Mouse (Mus musculus): ENCODE measurements at regions not wholly inside any gene's neighbourhood (a gene's known extent, or its start where the extent isn't known, plus 50 kb on each side); places are given as distances from the start of the nearest gene placed in this dataset.
A peak's percentile ranks its signal among the peaks of the same experiment; 100 is the strongest.

DNA sequence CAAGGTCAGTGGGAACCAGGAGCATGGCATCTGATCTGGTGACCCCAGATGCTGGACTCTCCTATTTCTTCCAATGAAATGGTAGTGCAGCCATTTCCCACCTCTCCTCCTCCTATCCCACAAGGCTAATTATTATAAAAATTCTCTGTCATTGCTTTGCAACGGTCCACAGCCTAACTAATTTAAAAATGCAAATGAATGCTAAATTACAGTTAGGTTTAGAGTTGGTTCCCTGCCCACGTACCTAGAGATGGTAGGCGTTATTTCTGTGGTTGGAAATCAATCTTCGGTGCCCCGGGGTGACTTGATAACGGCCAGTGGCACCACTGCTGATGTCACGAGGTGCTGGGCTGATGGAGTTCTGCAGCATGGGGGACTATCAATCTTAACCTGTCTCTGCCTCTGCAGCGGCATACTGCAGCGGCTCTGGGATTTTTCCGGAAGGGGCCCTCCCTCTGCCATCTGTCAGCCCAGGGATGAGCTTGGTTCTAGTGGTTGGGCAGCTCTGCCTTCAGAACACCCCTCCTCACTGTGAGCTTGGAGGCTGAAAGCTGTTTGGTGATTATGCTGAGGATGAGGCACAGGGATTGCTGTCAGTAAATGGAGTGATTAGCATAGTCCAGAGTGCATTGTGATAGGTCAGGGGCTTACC lies 66.5 kb downstream of the Nmur2 start:
- DNase-seq, result peak; percentile 38 to 50

DNA sequence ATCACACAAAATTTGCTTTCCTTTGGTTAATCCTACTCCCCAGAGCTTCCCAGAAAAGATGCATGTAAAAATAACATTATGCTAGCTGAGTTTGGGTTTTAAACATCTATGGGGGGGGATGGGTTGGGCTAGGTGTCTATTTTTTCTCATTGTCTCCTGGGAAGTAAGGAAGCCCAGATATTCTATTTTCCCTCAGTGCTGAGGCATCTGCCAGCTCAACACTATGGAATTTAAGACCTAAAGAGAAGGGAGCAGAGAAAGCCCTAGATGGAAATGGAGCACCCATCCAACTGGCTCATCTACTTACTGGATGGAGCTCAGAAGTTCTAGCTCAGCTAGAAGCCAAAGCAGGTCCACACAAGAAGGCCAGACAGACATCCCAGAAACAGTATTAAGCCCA lies 74.2 kb downstream of the Nmur2 start:
- no peak for DNase-seq

DNA sequence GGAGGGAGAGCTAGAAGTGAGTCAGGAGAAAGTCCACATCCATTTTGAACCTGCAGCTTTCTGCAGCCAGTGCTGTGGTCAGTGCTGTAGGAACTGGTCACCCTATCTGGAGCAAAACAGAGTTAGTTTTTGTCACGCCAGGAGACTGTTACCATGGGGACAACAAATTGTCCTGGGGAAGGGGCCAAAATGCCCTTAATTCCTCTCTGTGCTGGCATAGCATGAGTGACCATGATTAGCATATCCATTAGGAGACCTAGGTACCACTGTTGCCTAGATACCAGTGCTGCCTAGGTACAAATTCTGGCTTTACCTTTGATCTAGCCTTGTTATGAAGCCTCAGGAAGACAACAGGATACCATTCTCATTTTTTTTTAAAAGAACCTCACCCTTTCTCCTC lies 82.4 kb downstream of the Nmur2 start:
- DNase-seq, result peak in 1 of 2 experiments; percentile 15

DNA sequence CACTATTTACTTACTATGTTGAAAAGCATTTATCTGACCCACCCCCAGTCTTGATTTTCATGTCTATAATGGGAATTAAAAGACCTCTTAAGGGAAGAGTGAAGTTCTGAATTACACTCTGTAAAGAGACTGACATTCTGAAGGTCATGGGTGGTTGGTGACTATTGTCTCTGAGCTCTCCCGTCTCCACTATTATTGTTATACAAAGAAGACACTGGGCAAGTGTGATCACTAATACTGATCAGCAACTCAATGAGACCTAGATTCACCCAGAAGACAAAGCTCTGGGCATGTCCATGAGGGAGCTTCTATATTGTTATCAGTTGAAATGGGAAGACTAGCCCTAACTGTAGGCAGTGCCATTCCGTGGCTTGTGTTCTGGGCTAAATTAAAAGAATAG lies 83.5 kb downstream of the Nmur2 start:
- DNase-seq, result no peak

DNA sequence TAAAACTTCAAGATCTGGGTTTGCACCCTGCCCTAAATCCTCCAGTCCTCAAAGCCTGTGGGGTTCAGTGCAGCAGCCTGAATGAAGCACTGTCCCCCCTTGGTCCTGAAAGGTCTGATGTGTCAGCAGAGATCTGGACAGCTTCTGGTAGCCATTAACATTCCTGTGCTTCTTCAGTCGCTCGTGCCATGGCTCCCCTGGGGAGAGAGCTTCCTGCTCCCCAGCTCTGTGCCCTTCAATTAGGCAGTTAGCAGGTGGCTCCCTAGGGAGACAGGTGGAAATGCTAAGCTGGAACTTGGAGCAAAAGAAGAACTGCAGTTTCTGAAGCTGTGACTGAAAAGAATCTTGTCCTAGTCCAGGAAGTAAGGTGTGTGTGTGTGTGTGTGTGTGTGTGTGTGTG lies 87.1 kb downstream of the Nmur2 start:
- DNase-seq, result no peak

DNA sequence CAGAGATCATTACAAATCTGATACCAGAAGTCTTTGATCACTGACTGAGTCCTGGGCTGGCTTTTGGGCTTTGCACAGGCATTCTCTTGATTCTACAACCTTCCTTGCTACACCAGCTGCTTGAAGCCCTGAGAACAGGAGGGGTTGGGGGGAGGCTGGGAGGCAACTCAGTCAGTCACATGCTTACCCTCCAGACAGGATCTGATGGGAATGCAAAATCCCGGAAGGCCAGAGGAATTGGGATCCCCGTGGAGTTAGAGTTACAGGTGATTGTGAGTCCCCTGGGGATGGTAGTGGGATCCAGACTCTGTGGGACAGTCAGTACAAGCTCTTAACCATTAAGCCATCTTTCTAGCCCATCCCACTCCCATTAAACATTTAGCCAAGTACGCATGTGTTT lies 91.2 kb downstream of the Nmur2 start:
- no peak for DNase-seq

DNA sequence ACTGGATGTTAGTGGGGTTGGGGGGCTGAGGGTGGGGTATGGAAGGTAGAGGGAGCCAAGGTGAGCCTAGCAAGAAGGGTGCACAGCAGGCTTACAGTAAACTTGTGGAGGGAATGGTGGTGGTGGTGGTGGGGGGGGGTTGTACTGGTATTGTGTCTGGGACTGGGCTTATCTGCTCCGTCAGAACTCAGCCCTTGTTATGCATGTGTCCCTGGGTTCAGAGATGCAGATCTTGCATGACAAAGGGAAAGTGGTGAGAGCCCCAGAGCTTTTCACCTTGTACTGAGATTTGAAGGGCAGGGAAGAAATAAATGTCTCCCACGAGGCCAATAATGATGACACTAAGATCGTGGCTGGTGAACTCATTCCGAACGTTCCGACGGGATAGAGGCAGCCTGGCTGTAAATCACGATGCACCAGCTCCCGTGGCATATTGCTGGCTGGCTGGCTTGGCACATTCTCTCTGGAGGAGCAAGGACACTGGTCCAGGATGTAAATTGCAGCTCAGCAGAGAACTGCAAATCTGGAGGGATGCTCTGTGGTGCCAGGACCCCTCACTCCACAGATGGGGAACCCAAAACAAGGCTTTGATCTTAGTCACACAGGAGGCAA lies 94.1 kb downstream of the Nmur2 start:
- DNase-seq, result peak; percentile 45

DNA sequence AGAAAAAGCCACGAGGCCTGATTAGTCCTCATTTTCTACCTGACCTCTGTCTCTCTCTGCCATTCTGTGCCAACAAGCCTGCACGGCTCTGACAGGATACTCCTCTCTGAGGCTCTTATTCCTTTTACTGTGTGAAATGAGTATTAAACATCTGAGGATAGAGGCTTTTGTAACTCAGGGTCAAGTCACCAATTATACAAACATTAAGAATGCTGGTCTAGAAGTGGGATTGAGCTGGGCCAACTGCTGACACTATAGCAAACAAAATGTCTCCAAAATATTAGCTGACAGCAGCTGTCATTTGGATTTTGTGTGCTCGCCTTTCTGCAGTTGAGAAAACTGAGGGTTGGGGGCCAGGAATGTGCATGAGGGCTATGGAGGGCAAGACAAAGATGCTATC lies 94.8 kb downstream of the Nmur2 start:
- no peak for DNase-seq

DNA sequence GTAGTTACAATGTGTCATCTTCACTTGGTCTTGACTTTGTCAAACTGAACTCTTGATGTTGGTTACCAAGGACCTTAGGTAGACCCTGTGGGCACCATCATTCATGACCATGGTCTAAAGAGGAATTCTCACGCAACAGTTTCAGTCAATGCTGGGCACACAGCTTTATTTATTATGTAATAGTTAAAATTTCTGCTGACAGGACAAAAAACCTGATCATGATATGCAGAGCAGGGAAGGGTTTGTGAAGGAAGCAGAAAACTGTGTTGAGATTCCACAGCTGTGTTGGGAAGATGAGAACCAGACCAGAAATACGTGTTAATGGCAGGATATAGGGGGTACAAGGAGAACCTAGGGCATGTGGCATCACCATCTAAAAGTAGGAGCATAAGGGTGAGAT lies 100.8 kb downstream of the Nmur2 start:
- DNase-seq, result no peak

DNA sequence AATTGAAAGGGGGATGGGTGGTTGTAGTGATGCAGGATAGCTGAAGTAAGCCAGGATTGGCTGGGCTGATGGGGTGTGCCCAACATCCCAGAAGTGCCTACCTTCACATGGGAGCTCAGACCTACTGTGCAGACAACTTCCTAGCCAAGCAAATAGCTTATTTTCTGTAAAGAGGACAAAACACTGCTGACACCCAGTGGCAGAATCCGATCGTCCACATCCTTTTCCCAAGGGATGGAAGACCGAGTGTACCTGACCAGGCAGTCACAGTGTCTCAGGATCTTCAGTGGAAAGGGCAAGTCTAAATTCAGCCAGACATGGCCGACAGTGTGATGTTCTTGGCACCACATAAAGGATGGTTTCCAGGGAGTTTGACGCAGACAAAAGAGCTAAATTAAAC lies 114.4 kb downstream of the Nmur2 start:
- DNase-seq, result no peak

DNA sequence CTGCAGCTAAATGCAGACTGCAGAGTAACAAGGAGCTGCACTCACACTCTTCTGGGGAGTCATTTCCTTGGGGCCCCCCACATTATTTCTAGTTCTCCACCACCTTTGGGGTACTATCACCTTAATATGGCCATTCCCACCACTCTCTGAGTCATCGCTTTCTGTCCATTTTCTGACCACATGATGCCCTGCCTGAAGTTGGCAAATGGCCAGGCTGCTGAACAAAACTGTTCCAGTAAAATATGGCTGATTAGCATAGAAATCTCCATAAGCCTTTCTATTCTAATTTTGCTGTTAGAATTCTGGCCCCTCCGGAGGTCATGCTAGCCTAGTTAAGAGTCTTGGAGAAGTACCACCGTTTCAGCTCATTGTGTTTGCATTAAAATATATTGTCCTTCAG lies 121.7 kb downstream of the Nmur2 start:
- DNase-seq, result peak; percentile 36 to 51

DNA sequence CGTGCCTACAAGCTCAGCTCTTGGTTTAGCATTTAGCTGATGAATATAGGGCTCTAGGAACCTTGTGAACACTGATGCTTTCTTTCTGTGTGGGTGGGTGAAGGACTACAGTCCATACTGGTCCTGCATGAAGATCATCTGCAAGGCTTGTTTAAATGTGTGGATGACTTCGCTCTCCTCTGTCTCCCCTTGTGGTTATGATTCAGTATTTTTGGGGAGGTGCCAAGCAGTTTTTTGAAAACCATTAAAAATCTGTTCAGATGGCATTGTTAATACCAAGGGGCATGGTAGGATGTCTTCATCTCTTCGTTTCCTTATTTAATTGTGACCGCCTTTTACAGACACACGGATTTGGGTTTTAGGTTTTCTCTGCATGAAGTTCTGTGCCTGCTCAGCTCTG lies 122.4 kb downstream of the Nmur2 start:
- peak in 1 of 2 experiments; percentile 17 for DNase-seq

DNA sequence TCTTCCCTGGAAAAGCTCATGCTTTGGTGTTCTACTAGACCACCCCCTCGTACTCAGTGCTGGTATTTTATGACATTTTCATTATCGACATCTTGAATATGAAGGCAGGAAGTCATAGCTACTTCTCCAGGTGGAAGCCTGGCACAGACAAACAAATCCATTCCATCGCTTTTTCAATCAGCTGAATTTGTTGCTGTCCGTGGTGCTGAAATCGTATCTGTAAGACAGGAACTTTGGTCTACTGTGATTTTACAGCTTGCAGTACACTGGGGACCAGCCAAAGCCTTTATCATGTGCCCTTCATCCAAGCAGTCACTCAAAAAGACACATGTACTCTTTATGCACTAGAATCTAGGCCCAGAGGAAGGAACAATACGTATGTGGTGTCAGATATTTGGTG lies 143.3 kb downstream of the Nmur2 start:
- peak in 1 of 2 experiments; percentile 6 for DNase-seq

DNA sequence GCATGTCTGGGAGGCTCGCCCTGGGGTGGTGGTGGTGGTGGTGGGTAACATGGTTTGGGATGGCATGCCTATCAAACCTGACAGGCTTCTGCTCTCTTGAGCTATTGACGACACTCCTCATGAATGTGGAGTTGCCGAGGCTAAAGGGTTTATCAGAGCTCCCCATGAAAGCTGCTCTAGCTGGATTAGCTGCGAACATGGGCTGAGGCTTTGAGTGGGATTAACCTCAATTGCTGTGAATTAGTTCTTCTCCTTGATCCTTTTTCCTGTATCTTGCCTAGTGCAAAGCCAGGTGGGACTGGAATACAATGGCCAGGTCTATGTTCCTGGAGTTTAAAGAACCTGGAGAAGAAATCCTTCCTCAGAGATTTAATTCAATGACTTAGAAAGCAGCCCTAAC lies 150.6 kb downstream of the Nmur2 start:
- no peak for DNase-seq

DNA sequence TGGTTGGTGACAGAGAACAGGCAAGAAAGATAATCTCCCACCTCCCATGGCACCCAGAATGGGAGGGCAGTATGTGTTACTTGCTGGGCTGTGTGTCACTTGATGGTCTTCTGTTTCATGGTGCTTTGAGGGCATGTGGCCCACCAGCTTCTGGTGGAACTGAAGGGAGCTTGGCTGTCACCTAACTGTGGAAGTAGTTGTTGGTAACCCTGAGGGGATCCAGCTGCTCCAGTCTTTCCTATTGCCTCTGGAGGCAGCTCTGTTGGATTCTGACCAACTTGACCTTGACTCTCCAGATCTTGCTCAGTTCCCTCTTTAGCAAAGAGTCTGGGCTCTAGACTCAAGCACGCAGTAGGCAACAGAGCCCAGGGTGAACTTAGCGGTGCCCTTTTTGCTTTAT lies 162.2 kb downstream of the Nmur2 start:
- no peak for DNase-seq

DNA sequence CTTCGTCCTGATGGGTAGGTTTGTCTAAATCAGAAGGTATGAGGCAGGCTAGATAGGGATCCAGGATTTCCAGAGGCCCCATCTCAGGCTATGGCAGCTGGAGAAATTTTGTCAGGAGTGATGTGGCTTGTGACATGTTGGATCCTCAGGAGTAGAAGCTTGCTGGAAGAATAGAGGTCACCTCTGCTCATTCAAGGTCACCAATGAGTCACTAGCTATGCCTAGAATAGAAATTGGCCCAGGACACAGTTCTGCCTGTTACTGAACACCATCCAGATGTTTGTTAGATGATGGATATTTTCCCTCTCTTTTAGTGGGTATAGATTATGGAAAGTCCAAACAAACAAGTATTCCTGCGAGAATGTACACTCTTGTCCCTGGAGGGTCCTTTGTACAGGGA lies 173.7 kb downstream of the Nmur2 start:
- DNase-seq, result no peak

DNA sequence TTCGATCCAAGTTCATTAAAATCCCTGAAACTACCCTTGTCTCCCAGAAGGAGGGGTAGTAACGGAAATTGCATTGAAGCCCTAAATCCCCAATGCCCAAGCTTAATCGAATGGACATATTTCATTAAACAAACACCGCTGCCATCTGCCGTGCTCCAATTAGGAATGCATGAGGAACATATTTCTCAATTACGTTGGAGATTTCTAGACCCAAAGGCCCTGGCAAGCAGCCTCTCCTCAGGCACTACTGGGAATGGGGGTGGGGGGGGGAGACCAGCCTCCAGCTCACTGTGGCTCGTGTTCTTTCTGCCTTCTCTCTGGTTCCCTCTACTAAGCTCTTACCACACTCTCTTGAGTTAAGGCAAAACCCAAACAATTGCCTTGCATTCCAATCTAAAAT lies 181.6 kb downstream of the Nmur2 start:
- peak; percentile 53 to 58 for DNase-seq

DNA sequence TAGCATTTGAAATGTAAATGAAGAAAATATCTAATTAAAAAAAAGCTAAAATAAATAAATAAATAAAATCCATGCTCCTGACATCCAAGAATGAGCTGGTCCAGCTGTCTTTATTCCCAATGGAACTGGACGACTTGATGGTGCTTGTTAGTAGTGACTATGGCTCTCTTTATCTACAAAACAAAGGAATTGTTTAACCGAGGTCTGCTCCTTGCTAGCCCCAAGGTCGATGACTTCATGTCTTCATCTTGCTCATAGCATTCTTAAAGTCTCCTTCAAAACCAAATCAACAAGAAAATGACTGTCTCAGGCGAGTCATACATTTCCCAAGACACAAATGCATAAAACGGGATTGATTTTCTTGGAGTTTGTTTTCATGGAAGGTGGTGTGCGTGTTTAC lies 212.5 kb upstream of the Glra1 start:
- DNase-seq, result no peak

DNA sequence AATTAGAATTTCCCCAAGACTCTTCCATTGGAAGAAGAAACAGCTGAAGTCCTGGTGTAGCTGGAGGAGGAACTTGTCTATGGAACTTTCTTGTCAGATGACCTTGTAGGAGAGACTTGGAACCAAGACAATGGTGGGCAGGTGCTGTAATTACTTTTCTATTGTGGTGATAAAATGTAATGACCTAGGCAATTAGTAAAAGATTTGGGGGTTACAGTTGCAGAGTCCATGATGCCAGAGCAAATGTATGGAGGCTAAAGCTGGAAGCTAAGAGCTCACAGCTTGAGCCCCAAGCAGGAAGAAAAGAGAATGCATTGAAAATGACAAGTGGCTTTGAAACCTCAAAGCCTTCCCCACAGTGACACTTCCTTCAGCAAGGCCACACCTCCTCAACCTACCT lies 208.6 kb upstream of the Glra1 start:
- no peak for DNase-seq

DNA sequence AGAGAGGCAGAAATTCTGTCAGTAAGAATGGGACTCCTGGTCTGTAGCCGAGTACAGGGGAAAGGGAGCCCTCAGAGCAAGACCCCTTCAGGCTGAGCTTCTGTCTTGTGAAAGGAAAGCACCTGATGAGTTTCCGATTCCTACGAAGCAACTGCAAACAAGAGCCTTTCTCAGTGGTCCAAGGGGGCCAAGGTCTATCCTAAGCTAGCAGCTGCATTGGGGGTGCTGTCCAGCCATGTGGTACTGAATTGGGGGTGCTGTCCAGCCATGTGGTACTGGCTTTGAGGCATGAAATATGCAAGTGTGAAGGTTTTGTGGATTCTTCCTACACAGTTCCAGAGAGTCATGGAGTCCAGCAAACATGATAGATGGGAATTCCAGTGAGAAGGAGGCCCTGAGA lies 202.7 kb upstream of the Glra1 start:
- no peak for DNase-seq

DNA sequence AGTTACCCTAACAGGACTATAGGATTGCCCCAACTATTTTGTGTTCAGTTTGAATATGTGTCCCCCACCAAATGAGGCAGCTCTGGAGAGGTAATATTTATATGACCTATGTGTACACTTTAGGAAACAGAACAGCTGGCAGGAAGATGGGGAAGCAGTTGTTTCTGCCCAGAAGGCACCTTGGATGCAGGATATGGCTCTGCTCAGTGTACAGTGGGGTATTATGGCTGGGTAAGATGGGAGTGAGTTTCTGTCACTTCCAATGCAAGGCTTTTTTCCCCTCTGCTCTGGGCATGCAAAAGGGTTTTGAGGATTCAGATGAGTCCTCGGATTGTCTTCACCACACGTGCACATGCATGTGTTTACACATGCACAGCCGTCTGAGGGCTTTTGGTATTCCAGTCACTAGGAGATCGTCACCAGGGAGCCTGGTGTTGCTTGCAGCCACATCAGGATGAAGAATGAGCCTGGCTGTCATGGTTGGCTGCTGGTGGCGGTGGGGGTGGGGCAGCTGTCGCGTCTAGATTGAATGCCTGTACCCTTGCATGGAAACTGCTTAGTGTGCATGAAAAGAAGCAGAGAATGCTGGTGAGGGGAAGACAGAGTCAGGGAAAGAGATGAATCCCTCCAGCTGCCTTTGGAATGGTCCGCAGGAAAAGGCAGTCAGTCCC lies 183.3 kb upstream of the Glra1 start:
- DNase-seq, result peak in 1 of 2 experiments; percentile 32

DNA sequence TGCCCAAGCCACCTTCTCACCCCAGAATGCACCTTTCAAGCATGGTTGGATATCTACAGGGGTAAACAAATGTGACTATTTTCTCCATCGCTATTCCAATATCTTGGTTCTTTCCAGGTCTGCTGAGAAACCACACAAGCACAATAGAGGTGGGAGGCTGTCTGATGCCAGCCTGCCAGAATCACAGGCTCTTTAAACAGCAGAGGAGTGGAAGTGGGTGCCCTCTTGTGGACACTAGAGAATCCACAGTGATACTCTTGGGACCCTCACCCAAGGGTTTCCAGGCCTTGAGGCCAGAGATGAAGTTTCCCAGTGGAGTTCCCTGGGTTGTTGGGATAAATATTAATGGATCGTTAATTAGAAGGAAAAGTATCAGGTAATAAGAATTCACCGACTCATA lies 181.6 kb upstream of the Glra1 start:
- peak; percentile 30 to 39 for DNase-seq

DNA sequence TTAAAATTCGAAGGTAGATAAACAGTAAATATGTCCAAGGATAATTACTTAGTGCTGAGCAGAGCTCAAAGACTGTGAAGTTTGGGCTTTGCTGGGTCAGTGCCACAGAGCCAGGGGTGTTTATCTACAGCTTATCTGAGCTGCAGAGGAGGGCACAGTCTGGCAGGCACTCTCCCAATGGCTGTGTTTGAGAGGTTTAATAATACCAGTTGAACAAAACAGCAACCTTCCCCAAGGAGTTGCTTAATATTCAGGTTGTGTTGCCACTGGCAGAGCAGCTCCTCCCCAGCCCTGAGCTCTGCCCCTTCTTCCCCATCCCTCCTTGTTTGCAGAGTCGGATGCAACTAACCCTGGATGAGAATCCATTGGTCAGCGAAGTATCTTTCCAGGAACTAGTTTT lies 173.0 kb upstream of the Glra1 start:
- no peak for DNase-seq

DNA sequence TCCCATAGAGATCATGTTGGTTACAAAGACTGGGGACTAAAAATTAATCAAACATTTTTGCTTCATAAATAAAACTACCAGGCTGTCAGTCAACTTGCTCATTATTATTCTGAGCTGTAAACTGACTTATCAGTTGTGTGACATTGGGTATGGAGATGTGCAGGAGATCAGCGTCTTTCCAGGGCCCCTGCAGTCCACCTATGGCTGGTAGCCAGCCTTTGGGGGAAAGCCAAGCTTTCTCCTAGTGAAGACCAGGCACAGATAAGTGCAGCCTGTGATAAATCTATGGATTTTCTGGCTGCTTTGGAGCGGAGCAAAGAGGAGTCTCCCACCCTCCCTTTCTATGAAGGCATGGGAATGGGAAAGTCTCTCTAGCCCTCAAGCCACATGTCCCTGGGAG lies 172.0 kb upstream of the Glra1 start:
- DNase-seq, result peak; percentile 73 to 79

DNA sequence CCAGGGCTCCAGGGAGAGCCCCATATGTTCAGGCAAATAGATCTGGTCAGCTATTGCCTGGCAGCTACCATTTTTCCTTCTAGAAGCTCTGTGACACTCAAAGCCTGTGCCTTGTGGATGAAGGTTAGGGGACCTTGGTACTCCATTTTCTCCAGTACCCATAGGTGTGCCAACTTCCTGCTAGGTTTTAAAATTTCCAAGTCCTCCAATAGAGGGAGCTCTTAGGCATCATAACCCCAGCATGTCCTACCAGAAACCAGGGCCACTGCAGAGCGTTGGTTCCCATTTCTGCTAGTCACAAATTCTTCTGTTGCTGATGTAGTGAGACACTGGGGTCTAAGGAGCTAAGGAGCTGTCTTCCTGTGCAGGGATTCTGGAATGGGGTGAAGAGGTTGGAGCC lies 165.3 kb upstream of the Glra1 start:
- DNase-seq, result no peak
